Mouse (Mus musculus) kidney, adult 2 months (tissue): ENCODE data around the gene Dnaic2.

Experiments used
- CTCF ChIP-seq: fragments of 200-500 bp; conservative IDR thresholded peaks from 2 replicates; pipeline ENCODE4 v1.5.1; 2011; ENCODE audit warnings: low read depth, mild to moderate bottlenecking, control low read depth, low read length, moderate library complexity, mixed read lengths; ENCODE audit not compliant: insufficient read depth, insufficient read length
- POLR2A ChIP-seq: fragments of 200-500 bp; IDR thresholded peaks from one replicate; pipeline ENCODE4 v1.6.1; 2011; ENCODE audit warnings: low read depth, low read length, control low read depth

DNA sequence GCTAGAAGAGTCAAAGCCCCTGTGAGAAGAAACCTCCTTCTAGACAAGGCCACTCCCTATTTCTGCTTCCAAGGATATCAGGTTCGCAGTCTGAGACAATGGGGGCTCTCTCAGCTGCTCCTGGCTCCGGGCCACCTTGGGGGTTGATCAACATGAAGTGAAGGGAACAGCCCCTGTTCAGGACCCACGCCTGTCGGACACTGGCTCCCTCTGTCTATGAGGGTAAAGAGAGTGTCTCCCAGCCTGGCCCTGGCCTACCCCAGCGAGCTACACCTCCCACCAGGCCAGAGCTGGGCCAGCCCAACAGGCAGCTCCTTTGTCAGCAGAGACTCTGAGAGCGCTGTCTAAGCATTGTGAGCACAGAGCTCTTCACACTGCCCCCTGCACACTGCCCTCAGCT is 42.7 kb downstream of the Dnaic2 start:
- TF ChIP-seq POLR2A (no peak), CTCF (no peak)
